Mouse (Mus musculus): ENCODE data around the gene Zswim1.

DNA sequence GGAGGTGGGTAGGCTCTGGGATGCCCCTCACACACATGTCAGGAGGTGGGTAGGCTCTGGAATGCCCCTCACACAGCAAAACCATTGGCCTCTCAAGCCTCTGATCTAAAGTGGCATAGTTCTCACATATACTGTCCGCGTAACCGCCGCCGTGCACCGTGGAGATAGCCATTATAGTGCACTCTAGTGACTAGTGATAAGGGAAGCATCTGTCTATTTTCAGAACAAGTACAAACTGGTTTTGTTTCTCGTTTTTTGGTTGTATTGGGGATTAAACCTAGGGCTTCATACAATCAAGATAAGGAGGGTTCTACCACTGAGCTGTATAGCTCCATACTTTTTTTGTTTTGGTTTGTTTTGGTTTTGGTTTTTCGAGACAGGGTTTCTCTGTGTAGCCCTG is 6.7 kb upstream of the Zswim1 start:
- TF ChIP-seq CTCF (conservative IDR thresholded peaks at IDR 0.05; ENCODE audit: insufficient read depth, insufficient read length, low read depth, low read length) = no peak
- no peak for TF ChIP-seq POLR2A (IDR thresholded peaks at IDR 0.05; ENCODE audit: low read depth, low read length)
